Mouse (Mus musculus): ENCODE results near the gene Chpt1. TPM values are rescaled to one million over a fixed set of nuclear protein-coding genes. Genes with fewer than 3 reads are reported as not detected.

Chpt1 gene
- total RNA-seq, 1 experiment: 17.7 TPM

DNA sequence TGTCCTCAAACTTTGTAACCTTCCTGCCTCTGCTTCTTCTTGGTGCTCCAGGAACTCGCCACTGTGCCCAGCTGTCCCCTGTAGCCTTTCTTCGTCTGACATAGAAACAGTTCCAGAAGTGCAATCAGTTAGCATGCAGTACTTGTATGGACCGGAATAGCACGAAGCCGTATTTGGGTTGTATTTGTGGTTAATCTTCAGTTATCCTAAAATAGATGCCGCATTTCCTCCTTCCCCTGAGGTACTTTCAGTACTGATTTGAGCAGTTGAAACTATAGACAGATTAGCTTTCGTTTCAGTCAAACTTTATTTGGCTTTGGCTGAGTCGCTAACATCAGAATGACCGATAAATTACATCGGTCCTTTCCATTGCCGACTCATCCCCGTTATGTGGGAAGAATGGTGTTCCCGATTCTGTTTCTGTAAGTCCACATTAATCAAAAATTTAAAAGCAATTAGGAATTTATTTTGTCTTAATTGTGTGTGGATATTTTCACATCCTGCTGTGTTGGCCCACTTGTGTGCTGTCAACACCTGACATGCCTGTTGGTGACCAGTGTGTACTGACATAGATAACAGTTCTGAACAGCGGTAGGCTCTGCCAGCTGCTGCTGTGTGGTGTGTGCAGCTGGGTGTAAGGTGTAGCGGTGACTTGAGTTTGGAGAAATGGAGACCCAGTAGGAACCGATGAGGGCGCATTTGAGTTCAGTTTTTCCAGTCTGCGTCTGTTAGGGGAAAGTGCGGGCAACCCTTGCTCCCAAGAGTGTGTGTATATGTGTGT lies 83.0 kb downstream of the Chpt1 start:
- in situ Hi-C loops (cut with MboI; ENCODE audit: low sequenced_read_pairs in 2 of 2, unreplicated experiment in 2 of 2): no loop called here
- no peak overlapping the region for H3K4me3 ChIP-seq (ENCODE audit: insufficient read depth in 1 of 2, low read depth in 1 of 2, low read length in 2 of 2, poor library complexity in 1 of 2, severe bottlenecking in 1 of 2)
- H3K36me3 ChIP-seq (ENCODE audit: control insufficient read depth, insufficient read depth, low read length, poor library complexity, severe bottlenecking): peaks cover 14% of the 10 kb centered on the region; the same call in 1 of the 2 replicates
- no peak for DNase-seq (ENCODE audit: low read depth, low spot score)
- H3K9me3 ChIP-seq (ENCODE audit: control insufficient read depth, insufficient read depth, low read depth, low read length): no peaks in the 10 kb centered on the region
- H3K9ac ChIP-seq (ENCODE audit: insufficient read depth, low read depth, low read length, poor library complexity, severe bottlenecking): no peak overlapping the region
- TF ChIP-seq MAFK (IDR thresholded peaks at IDR 0.05; ENCODE audit: insufficient read depth, low read depth, low read length) (no peak), ZNF384 (IDR thresholded peaks at IDR 0.05; ENCODE audit: low read depth, low read length) (no peak), CHD2 (IDR thresholded peaks at IDR 0.05; ENCODE audit: low read depth, low read length) (no peak), ZC3H11A (IDR thresholded peaks at IDR 0.05; ENCODE audit: borderline replicate concordance, low read depth, low read length) (no peak), HCFC1 (IDR thresholded peaks at IDR 0.05; ENCODE audit: borderline replicate concordance, insufficient read depth, low read length) (no peak)
- no peaks in the 10 kb centered on the region; a peak in 1 of 4 replicates for H3K4me1 ChIP-seq (ENCODE audit: control insufficient read depth in 2 of 2, insufficient read depth in 2 of 2, low read length in 2 of 2, poor library complexity in 1 of 2)
- no peak overlapping the region for H3K27ac ChIP-seq (ENCODE audit: insufficient read depth, low read depth, low read length, poor library complexity, severe bottlenecking)

DNA sequence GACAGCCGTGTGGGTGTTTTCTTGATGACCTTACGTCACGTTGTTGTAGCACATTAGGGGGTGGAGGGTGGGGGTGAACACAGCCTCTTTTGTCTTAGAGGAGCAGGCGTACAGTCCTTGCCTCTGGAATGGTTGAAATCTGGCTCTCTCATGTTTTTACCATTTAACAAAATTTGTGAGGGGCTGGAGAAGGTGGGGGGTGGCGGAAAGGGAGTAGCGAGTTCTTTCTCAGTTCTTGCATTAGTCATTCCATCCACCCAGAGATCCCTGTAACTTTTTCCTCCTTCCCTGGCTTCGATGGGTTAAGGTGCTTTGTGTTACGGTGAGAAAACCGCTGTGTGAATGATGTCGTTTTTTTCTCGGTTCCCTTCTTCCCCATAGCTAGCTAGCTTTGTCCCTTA lies 83.7 kb downstream of the Chpt1 start:
- DNase-seq (ENCODE audit: low read depth, low spot score): no peak
- no peaks in the 10 kb centered on the region; a peak in 1 of 4 replicates for H3K4me1 ChIP-seq (ENCODE audit: control insufficient read depth in 2 of 2, insufficient read depth in 2 of 2, low read length in 2 of 2, poor library complexity in 1 of 2)
- H3K9ac ChIP-seq (ENCODE audit: insufficient read depth, low read depth, low read length, poor library complexity, severe bottlenecking): no peak overlapping the region
- H3K4me3 ChIP-seq (ENCODE audit: insufficient read depth in 1 of 2, low read depth in 1 of 2, low read length in 2 of 2, poor library complexity in 1 of 2, severe bottlenecking in 1 of 2): no peak overlapping the region
- H3K27ac ChIP-seq (ENCODE audit: insufficient read depth, low read depth, low read length, poor library complexity, severe bottlenecking): no peak overlapping the region
- no peaks in the 10 kb centered on the region for H3K9me3 ChIP-seq (ENCODE audit: control insufficient read depth, insufficient read depth, low read depth, low read length)
- H3K36me3 ChIP-seq (ENCODE audit: control insufficient read depth, insufficient read depth, low read length, poor library complexity, severe bottlenecking): peaks cover 16% of the 10 kb centered on the region; the same call in 1 of the 2 replicates
- in situ Hi-C loops (cut with MboI; ENCODE audit: low sequenced_read_pairs in 2 of 2, unreplicated experiment in 2 of 2): no loop called here
- TF ChIP-seq MAFK (IDR thresholded peaks at IDR 0.05; ENCODE audit: insufficient read depth, low read depth, low read length) (no peak), ZNF384 (IDR thresholded peaks at IDR 0.05; ENCODE audit: low read depth, low read length) (no peak), HCFC1 (IDR thresholded peaks at IDR 0.05; ENCODE audit: borderline replicate concordance, insufficient read depth, low read length) (no peak), CHD2 (IDR thresholded peaks at IDR 0.05; ENCODE audit: low read depth, low read length) (no peak)

DNA sequence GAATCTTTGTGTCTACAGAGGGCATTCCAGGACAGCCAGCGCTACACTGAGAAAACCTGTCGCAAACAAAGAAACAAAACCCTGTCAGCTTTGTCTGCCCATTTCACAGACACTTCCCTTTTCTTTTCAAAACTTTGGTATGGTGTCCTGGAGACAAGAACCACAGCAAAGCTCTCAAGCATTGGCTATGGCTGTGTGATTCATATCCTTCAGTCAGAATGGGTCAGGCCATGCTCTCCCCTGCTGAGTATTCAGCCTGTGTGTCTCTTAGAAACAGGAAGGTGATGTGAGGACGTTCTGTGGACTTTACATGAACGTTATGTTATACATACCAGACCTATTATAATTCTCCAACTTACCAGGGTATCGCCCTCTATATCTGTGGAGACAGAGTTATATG lies 86.2 kb downstream of the Chpt1 start:
- H3K9me3 ChIP-seq (ENCODE audit: control insufficient read depth, insufficient read depth, low read depth, low read length): no peaks in the 10 kb centered on the region
- TF ChIP-seq CHD2 (IDR thresholded peaks at IDR 0.05; ENCODE audit: low read depth, low read length) (no peak), ZC3H11A (IDR thresholded peaks at IDR 0.05; ENCODE audit: borderline replicate concordance, low read depth, low read length) (no peak), ZNF384 (IDR thresholded peaks at IDR 0.05; ENCODE audit: low read depth, low read length) (no peak), HCFC1 (IDR thresholded peaks at IDR 0.05; ENCODE audit: borderline replicate concordance, insufficient read depth, low read length) (no peak), MAFK (IDR thresholded peaks at IDR 0.05; ENCODE audit: insufficient read depth, low read depth, low read length) (no peak)
- peaks cover 17% of the 10 kb centered on the region; the same call in 1 of the 2 replicates for H3K36me3 ChIP-seq (ENCODE audit: control insufficient read depth, insufficient read depth, low read length, poor library complexity, severe bottlenecking)
- H3K4me3 ChIP-seq (ENCODE audit: insufficient read depth in 1 of 2, low read depth in 1 of 2, low read length in 2 of 2, poor library complexity in 1 of 2, severe bottlenecking in 1 of 2): no peak overlapping the region
- H3K9ac ChIP-seq (ENCODE audit: insufficient read depth, low read depth, low read length, poor library complexity, severe bottlenecking): no peak overlapping the region
- in situ Hi-C loops (cut with MboI; ENCODE audit: low sequenced_read_pairs in 2 of 2, unreplicated experiment in 2 of 2): no loop called here
- no peaks in the 10 kb centered on the region; a peak in 1 of 4 replicates for H3K4me1 ChIP-seq (ENCODE audit: control insufficient read depth in 2 of 2, insufficient read depth in 2 of 2, low read length in 2 of 2, poor library complexity in 1 of 2)
- H3K27ac ChIP-seq (ENCODE audit: insufficient read depth, low read depth, low read length, poor library complexity, severe bottlenecking): no peak overlapping the region
- no peak for DNase-seq (ENCODE audit: low read depth, low spot score)

DNA sequence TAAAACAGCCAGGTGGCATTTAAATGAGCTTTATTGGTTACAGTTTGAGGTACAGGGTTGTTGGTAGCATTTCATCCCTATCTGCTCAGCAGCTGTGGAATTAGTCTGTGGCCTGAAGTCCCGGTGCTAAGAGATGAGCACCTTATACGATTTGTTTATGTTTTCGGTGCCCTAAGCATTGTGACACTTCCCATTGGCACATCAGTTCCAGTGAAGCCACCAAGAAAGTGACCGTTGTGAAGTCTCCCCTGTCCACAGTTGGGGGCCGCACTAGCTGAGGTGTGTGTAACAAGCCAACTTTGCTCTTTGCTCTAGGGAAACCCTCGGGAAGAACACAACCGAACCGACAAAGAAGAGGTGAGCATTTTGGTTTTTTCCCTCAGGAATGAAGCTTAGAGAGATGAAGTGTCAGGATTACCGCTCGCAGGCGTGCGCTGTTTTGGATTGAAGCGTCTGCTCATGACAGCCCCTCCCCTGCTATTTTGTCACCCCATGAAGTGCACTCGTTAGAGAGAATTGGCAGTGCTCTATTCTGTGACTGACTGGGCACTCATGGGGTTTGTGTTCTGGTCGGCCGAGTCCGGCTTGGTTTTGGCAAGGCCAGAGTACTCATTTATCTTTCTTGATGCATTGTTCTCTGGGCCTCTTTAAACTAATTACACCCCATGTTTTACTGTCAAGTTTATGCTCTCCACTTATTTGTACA lies 91.4 kb downstream of the Chpt1 start:
- no peak for DNase-seq (ENCODE audit: low read depth, low spot score)
- H3K36me3 ChIP-seq (ENCODE audit: control insufficient read depth, insufficient read depth, low read length, poor library complexity, severe bottlenecking): peaks cover 5% of the 10 kb centered on the region; the same call in 1 of the 2 replicates
- in situ Hi-C loops (cut with MboI; ENCODE audit: low sequenced_read_pairs in 2 of 2, unreplicated experiment in 2 of 2): no loop called here
- H3K4me3 ChIP-seq (ENCODE audit: insufficient read depth in 1 of 2, low read depth in 1 of 2, low read length in 2 of 2, poor library complexity in 1 of 2, severe bottlenecking in 1 of 2): no peak overlapping the region
- no peak overlapping the region for H3K27ac ChIP-seq (ENCODE audit: insufficient read depth, low read depth, low read length, poor library complexity, severe bottlenecking)
- no peaks in the 10 kb centered on the region for H3K9me3 ChIP-seq (ENCODE audit: control insufficient read depth, insufficient read depth, low read depth, low read length)
- H3K9ac ChIP-seq (ENCODE audit: insufficient read depth, low read depth, low read length, poor library complexity, severe bottlenecking): no peak overlapping the region
- no peak for TF ChIP-seq ZNF384 (IDR thresholded peaks at IDR 0.05; ENCODE audit: low read depth, low read length)
- TF ChIP-seq MAFK (IDR thresholded peaks at IDR 0.05; ENCODE audit: insufficient read depth, low read depth, low read length): no peak
- TF ChIP-seq ZC3H11A (IDR thresholded peaks at IDR 0.05; ENCODE audit: borderline replicate concordance, low read depth, low read length): no peak
- TF ChIP-seq CHD2 (IDR thresholded peaks at IDR 0.05; ENCODE audit: low read depth, low read length): no peak
- no peak for TF ChIP-seq HCFC1 (IDR thresholded peaks at IDR 0.05; ENCODE audit: borderline replicate concordance, insufficient read depth, low read length)
- no peaks in the 10 kb centered on the region; a peak in 1 of 4 replicates for H3K4me1 ChIP-seq (ENCODE audit: control insufficient read depth in 2 of 2, insufficient read depth in 2 of 2, low read length in 2 of 2, poor library complexity in 1 of 2)
